Mouse (Mus musculus) Patski (cell line): ENCODE results near the gene Sh3bp4. TPM values are rescaled to one million over a fixed set of nuclear protein-coding genes. Genes with fewer than 3 reads are reported as not detected.

Source experiments
- ATAC-seq: fragments of 100-300 bp; one replicate; pipeline ENCODE4 v1.8.0; 2021
- CTCF ChIA-PET: fragments of 350-600 bp; sonication (Branson Sonifier 250); formaldehyde crosslinking; loops from one replicate; lab custom pipeline; 2022; ENCODE audit warnings: inconsistent platforms; lab: Charles Lee
- POLR2A ChIA-PET: fragments of 350-600 bp; sonication (Branson Sonifier 250); formaldehyde crosslinking; loops from one replicate; lab custom pipeline; 2022; ENCODE audit warnings: antibody characterized with exemption, inconsistent platforms; lab: Charles Lee
- DNase-seq: peaks from one replicate; pipeline ENCODE4 v3.0.0-alpha.2; 2011; ENCODE audit warnings: low read depth, low spot score
- H3K27me3 ChIP-seq: fragments of 371-371 bp; one replicate; pipeline ENCODE4 v1.5.1; 2021
- CTCF ChIP-seq: fragments of 100-300 bp; IDR thresholded peaks from one replicate; pipeline ENCODE4 v1.5.1; 2021
- in situ Hi-C: fragments of 300-500 bp; cut with MboI; formaldehyde crosslinking; loops from 3 replicates; pipeline ENCODE4 v1.11.1; 2018; ENCODE audit warnings: low pct_unique_long_range_greater_than_20kb, mixed read lengths
- polyA plus RNA-seq: library from polyadenylated mRNA; unstranded; gene quantifications from one replicate; pipeline ENCODE4 v1.2.3, GENCODE M21; 2021

The Sh3bp4 gene
- polyA plus RNA-seq, 1 experiment from 2014 or later: 87.8 TPM

DNA sequence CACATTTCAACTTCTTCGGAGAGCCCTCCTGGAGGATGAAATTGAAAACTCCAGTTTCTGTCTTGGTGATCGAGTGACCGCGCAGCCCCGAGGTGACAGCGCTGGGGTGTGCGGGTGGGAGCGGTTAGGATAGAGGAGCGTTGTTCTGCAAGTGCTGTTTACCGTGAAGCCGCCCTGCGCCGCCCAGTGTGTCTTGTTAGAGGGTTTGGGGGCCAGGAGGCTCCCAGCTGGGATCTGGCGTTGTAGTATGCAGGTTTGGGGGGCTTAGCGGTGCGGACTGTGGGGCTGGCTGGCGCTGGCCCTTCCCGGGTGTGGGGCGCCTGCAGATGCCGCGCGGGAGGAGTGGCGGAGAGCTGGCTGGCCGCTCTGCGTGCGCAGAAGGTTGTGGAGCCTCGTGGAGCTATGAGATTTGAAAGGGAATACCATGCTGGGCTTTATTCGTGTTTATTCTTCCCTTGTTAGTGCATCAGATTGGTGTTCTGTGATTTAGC is 701 bp downstream of the Sh3bp4 start:
- TF ChIP-seq CTCF: no peak
- ATAC-seq (no peak), DNase-seq (no peak)
- in situ Hi-C loops: loop anchor here (5.0 to 10.0 kb wide), 2 partner anchors 121 to 316 kb away; no protein-coding TSS in a partner anchor
- ChIA-PET CTCF (interaction anchor here (1.1 kb wide), 1 partner anchor 50 kb away, joined by 3 read pairs; no protein-coding TSS in a partner anchor), POLR2A (interaction anchor here (0.6 to 2.4 kb wide), 5 partner anchors 63 to 210 kb away, joined by 3 to 6 read pairs (median 5); no protein-coding TSS in a partner anchor)
- H3K27me3 ChIP-seq: no peaks in the 10 kb centered on the region

DNA sequence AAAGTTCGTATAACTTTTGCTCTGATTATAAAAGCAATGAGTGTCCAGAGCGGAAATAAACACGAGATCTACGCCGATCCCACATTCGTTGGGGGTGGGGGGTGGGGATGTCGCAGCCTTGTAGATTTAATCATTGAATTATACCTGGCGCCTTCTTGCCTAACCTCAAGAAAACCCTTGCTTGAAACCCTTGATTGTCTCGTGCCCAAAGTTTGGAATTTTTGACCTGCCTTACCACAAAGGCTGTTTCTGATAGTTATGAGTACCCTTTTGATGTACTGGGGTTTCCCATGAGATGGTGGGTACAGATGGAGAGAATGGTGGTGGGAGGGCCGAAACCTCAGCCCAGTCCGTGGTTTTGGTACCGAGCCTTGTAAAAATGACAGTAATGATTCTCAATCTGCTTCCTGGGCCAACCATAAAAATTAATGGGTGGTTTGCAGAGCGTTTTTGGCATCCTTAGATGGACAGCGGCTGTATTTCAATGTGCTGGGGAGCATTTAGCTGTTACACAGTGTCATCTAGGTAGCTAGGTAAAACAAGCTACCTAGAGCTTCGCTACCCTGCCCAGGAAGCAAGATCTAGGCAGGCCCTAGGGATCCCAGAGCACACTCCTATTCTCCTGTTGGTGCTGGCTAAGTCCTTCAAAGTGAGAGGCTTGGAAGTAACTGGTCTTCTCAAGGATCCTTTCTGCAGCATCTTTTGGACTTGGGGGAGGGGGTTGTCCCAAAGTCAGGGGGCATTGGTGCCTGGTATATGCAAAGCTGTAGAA is 1.3 kb downstream of the Sh3bp4 start:
- CTCF ChIA-PET: no interaction called here
- POLR2A ChIA-PET: interaction anchor here (0.7 to 2.4 kb wide), 4 partner anchors 63 to 134 kb away, joined by 3 to 6 read pairs (median 5); no protein-coding TSS in a partner anchor
- H3K27me3 ChIP-seq: no peaks in the 10 kb centered on the region
- no peak for TF ChIP-seq CTCF
- ATAC-seq (no peak), DNase-seq (no peak)
- in situ Hi-C loops: loop anchor here (5.0 to 10.0 kb wide), 2 partner anchors 121 to 317 kb away; no protein-coding TSS in a partner anchor

DNA sequence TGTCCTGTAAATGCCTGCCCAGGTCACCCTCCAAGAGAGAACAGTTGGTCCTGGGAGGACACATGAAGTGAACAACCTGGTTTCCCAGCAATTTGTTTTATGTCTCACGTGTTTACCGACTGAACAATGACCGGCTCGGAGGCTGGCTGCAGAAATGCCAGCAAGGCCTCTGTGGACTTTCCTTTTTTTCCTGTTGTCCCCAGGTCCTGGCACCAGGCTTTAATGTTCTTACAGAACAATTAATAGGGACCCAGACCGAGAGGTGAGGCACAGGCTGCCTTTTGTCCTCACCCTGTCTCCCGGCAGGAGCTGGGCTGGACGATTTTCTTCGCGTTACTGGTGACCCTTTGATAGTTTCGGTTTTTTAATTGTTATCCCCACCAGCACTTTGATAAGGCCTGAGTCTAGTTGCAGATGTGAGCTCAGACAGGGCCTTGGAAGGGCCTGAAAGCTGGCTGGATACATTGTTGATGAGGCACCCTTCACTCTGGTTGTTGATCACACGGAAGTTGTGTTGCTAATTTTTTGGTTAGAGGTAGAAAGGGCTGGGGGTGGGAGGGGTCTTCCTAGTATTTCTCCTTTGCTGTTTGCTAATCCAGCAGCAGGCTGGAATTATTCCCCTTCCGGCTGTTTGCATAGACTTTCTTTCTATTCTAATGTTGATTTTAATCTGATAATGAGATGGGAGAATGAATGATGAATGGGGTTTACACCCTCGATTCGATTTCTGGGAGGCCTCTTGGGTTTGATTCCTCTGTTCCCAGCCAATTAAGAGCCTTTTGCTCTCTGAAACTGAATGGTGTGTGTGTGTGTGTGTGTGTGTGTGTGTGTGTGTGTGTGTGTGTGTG is 2.2 kb downstream of the Sh3bp4 start:
- ChIA-PET CTCF (no interaction called here), POLR2A (interaction anchor here (0.7 to 1.6 kb wide), 3 partner anchors 62 to 471 kb away, joined by 4 to 5 read pairs (median 5); no protein-coding TSS in a partner anchor)
- no peak for ATAC-seq
- in situ Hi-C loops: loop anchor here (5.0 to 10.0 kb wide), 2 partner anchors 120 to 318 kb away; no protein-coding TSS in a partner anchor
- no peak for TF ChIP-seq CTCF
- DNase-seq: no peak
- H3K27me3 ChIP-seq: no peaks in the 10 kb centered on the region

DNA sequence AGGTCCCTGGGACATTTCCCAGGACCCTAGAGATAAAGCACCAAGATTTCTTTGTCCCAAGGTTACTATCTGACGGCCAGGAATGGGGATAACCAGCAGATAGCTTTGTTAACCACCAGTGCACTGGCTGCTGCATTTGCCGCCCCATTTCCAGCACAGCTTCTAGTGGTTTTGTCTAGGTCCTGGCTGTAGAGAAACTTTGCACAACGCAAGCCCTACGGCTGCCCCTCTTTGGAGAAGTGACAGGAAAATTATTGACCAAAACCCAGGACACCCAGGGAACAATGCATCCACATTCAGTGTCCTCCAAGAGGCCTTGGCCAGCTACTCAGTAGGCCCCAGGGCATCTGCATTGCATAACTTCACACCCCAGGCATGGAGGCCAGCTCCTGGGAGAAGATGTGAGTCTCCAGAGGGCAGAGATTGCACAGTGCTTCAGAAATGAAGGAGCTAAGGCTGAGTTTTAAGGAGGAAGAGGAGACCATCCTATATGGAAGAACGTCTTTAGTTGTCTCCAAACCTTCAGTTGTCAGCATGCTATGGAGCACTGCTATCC is 3.2 kb downstream of the Sh3bp4 start:
- H3K27me3 ChIP-seq: no peaks in the 10 kb centered on the region
- TF ChIP-seq CTCF: no peak
- in situ Hi-C loops: loop anchor here (5.0 to 10.0 kb wide), 2 partner anchors 119 to 319 kb away; no protein-coding TSS in a partner anchor
- ATAC-seq: no peak
- ChIA-PET CTCF (interaction anchor here (1.2 to 1.8 kb wide), 4 partner anchors 8 to 122 kb away, joined by 3 to 4 read pairs (median 3); no protein-coding TSS in a partner anchor), POLR2A (interaction anchor here (0.7 to 1.1 kb wide), 5 partner anchors 24 to 321 kb away, joined by 3 to 4 read pairs (median 3); no protein-coding TSS in a partner anchor)
- DNase-seq: no peak

DNA sequence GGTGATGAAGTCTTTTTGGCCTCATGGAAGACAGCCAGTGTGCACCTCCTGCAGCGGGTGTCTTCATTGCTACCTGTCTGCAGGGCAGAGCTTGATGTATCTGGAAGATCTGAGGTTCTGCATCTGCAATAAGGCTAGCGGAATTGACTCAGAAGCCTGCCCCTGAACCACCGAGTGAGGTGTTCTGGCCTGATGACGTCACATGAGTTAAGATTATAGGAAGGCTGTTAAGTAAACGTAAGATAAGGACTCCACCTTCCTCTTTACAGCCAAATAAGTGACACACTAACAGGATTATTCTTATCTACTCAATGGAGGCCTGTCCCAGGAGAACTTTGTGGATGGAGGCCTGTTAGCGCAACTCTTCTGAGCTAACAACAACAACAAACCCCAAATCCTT is 4.5 kb downstream of the Sh3bp4 start:
- no peaks in the 10 kb centered on the region for H3K27me3 ChIP-seq
- DNase-seq: no peak
- no peak for ATAC-seq
- ChIA-PET CTCF (interaction anchor here (1.4 to 1.8 kb wide), 2 partner anchors 17 to 116 kb away, joined by 3 to 4 read pairs; no protein-coding TSS in a partner anchor), POLR2A (interaction anchor here (0.5 to 1.1 kb wide), 5 partner anchors 30 to 177 kb away, joined by 3 to 4 read pairs (median 3); no protein-coding TSS in a partner anchor)
- TF ChIP-seq CTCF: no peak
- in situ Hi-C loops: loop anchor here (5.0 to 10.0 kb wide), 3 partner anchors 38 to 320 kb away; no protein-coding TSS in a partner anchor

DNA sequence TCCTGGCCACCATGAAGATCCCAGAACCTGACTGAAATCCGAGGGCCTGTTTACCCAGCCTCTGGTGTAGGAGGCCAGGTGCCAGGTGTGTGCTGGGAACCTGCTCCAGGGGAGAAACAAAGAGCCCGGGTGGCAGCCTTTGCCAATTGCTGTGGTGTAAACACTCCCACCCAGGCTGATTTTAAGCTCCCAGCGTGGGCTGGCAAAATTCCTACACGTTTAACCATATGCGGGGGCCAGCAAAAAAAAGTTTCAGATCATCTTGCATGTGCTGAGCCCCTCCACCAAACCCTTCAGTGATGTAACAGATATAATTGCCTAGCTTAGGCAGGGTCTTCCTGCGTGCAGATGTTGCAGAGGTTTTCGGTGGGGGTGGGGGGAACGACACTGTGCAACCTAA is 4.9 kb downstream of the Sh3bp4 start:
- H3K27me3 ChIP-seq: no peaks in the 10 kb centered on the region
- no peak for ATAC-seq
- ChIA-PET POLR2A (interaction anchor here (0.5 to 0.6 kb wide), 2 partner anchors 75 to 177 kb away, joined by 3 to 4 read pairs; no protein-coding TSS in a partner anchor), CTCF (no interaction called here)
- DNase-seq: no peak
- TF ChIP-seq CTCF: no peak
- in situ Hi-C loops: loop anchor here (5.0 to 10.0 kb wide), 2 partner anchors 37 to 320 kb away; no protein-coding TSS in a partner anchor

DNA sequence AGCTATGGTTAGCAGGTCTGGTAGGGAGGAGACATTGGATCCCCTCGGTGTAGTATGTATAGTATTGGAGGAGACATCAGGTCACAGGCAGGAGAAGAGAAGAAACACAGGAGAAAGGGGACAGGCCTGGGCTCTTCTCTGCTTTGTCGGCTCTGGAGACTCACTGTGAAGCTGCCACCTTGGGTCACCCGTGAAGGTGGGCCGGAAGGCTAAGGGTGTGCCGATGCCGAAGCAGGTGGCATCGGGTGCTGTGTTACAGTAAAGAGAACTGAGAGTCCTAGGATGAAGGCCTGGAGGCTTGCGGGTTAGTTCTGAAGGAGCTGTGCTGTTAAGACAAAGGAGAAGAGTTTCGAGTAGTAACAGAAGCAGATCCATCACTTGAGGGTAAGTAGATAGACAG is 6.6 kb downstream of the Sh3bp4 start:
- ChIA-PET CTCF (no interaction called here), POLR2A (interaction anchor here (0.5 to 1.4 kb wide), 2 partner anchors 20 to 199 kb away, joined by 3 to 8 read pairs; no protein-coding TSS in a partner anchor)
- H3K27me3 ChIP-seq: no peaks in the 10 kb centered on the region
- no peak for ATAC-seq
- in situ Hi-C loops: loop anchor here (5.0 to 10.0 kb wide), 2 partner anchors 36 to 322 kb away; no protein-coding TSS in a partner anchor
- no peak for TF ChIP-seq CTCF
- no peak for DNase-seq

DNA sequence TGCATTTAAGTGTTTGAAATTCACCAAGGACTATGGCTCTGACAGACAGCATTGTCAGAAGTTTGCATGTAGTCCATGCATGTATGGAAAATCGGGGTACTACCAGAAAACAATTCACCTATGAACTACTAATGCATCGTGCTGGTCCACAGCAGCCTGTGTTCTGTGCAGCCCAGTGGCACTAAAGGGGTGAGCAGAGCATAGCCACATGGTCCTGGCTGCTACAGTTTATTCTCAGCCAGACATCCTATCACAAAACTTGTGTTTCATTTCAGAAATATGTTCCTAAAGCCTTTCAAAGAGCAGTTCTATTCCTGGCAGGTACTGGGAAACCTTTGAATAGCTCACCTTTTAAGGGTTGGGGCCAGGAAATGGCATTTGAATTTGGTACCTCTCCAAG is 8.0 kb downstream of the Sh3bp4 start:
- no peaks in the 10 kb centered on the region for H3K27me3 ChIP-seq
- no peak for ATAC-seq
- ChIA-PET POLR2A (interaction anchor here (1.5 kb wide), 1 partner anchor 74 kb away, joined by 4 read pairs; no protein-coding TSS in a partner anchor), CTCF (interaction anchor here (1.0 kb wide), 1 partner anchor 114 kb away, joined by 3 read pairs; no protein-coding TSS in a partner anchor)
- DNase-seq: no peak
- no peak for TF ChIP-seq CTCF
- in situ Hi-C loops: loop anchor here (5.0 to 10.0 kb wide), 2 partner anchors 34 to 323 kb away; no protein-coding TSS in a partner anchor

DNA sequence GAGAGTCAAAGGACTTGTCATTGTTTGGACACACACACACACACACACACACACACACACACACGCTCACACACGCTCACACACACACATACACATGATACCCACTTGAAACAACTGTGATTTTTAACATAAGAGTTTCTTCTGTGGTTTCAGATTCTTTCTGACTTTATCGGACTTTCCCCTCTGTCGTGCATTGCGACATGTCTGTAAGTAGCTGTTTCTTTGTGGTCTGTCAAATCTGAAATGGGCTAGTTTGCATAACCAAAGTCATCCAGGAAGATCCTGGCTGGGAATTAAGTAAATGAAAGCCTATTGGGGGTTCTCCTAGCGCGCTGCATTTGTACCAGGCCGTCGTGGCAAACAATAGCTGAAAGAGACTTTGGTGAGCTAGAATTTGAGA is 8.5 kb downstream of the Sh3bp4 start:
- ATAC-seq: no peak
- in situ Hi-C loops: loop anchor here (5.0 to 10.0 kb wide), 2 partner anchors 34 to 324 kb away; no protein-coding TSS in a partner anchor
- no peaks in the 10 kb centered on the region for H3K27me3 ChIP-seq
- ChIA-PET CTCF (interaction anchor here (1.0 kb wide), 1 partner anchor 114 kb away, joined by 3 read pairs; no protein-coding TSS in a partner anchor), POLR2A (interaction anchor here (1.5 kb wide), 1 partner anchor 74 kb away, joined by 4 read pairs; no protein-coding TSS in a partner anchor)
- no peak for TF ChIP-seq CTCF
- DNase-seq: no peak
